Mouse (Mus musculus) liver, adult 2 months (tissue): Measurements from ENCODE around the gene Vti1a.

Source experiments
- CTCF ChIP-seq: fragments of 200-500 bp; IDR thresholded peaks from 2 replicates; pipeline ENCODE4 v1.5.1; 2011; ENCODE audit warnings: low read depth, low read length, control low read depth
- POLR2A ChIP-seq: fragments of 200-500 bp; IDR thresholded peaks from 2 replicates; pipeline ENCODE4 v1.6.1; 2011; ENCODE audit warnings: low read length, control low read depth; ENCODE audit not compliant: insufficient read depth; ENCODE audit errors: extremely low read depth

GRCm38 (mm10) chr19:55499179-55499863 lies 183.2 kb downstream of the Vti1a start:
- TF ChIP-seq CTCF (no peak), POLR2A (no peak)
